Mouse (Mus musculus): ENCODE data around the gene Fut9.

Fut9 gene

DNA sequence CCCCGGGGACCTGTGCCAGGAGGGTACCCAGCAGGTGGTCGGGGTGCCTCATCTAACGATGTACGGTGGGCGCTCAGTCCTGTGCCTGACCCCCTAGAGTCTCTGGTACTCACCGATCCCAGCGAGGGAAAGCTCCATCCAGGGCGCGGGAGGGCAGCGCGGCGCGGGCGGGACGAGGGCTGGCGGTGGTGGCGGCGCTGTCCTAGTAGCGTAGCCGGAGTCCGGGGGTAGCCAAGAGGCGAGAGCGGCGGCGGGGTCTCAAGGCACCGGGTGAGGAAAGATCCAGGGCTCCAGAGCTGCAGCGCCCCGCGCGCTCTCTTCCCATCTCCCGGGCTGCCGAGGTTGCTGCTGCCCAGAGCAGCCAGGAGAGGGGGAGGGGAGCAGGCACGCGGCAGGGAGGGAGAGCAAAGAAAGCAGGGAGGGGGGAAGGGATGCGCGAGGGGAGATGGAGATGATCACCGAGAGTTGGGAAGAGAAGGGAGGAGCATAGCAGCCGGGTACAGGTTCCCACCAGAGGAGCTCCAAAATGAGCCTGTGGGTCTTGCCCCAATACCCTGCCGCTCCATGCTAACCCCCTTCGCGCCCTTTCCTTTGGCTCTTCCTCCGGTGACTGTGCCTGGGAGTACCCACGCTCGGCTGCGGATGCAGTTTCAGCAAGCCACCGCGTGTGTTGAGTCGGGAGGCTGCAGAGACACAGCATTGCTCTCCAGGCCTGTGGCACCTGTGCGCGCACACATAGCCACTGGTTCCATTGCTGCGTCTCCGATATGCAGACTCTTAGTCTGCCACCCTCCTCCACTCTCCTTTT is at the start of gene Fut9:
Fut9 (minus strand) TSS at position 769 of the 808 bp plus-strand sequence.
- DNase-seq (ENCODE audit: low spot score): no peak

DNA sequence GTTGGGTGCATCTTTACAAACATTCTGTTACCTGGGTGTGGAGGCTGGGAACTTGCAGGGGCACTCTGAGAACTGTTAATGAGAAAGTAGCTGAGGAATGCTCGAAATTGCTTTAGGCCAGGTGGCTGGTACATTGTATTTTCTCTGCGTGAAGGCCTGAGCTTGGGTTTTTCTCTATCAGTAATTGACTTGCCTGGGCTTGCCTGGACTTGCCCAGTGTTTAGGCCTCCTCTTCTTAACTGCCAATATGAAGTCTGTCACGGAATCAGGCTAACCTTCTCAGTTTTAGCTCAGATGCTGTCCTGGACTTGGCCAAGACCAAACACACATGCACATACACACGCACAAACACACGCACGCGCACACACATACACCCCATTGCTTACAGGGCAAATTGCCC is 15.7 kb upstream of the Fut9 start:
- DNase-seq (ENCODE audit: low spot score): no peak

DNA sequence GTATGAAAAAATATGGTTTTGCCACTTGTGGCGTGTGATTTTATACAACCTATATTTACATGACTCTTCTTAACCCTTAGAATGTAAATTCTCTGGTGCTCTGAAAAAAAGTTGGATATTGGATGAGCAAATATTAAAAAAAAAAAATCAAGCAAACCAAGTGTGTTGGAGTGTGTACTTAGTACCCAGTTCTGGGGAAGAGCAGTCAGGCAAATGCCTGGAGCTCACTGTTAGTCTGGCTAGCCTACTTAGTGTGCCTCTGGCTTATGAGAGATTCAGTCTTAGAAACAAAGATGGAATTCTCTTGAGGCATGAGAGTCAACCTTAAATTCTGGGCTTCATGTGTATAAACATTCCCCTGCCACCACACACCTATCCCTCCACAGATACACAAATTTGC is 13.3 kb upstream of the Fut9 start:
- no peak for DNase-seq (ENCODE audit: low spot score)

DNA sequence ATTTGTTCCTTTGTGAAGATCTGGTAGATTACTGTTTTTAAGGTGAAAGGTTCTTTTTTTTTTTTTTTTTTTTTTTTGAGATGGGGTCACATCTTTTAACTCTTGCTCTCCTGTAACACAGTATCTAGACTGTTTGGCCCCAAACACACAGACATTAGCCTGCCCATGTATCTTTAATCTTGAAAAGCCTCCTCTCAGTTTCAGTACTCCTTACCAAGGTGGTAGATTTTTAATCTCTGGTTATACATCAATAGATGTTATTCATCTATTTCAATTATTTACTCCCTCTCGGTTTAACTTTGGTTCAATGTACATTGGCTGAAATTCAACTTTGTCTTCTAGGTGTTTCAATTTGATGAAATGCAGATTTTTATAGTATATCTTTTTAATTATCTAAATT is 10.0 kb upstream of the Fut9 start:
- DNase-seq (ENCODE audit: low spot score): no peak

DNA sequence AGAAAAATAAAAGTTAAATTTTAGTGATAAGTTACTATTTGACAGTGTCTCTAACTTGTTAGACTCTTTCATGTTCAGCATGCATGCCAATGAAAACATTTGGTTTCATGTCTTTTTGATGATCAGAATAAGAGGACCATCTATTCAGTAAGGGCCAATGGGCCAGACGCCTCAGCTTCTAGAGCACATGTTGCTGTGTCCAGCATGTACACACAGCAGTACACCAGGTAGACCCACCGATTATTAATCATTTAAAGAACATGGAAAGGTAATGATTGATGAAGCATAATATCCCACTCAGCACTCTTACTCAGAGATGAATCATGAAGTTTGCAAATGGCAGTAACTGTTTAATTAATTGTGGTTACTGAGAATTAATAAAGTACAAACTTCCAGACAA is 1.7 kb upstream of the Fut9 start:
- no peak for DNase-seq (ENCODE audit: low spot score)

DNA sequence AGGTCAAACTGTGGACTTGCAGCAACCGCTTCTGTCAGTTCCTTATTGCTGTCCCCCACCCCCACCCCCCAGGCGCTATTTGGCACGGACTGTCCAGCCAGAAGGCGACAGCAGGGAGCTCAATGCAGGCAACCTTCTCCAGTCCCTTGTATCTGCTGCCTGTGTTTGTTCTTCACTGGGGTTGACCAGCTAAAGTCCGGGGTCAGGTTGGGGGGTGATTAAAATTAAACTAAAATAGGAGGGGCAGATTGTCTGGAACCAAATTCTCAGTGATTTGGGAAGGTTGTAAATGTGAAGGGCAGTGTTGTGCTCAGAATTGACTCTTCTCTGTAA is 206 bp upstream of the Fut9 start:
- DNase-seq (ENCODE audit: low spot score): no peak

DNA sequence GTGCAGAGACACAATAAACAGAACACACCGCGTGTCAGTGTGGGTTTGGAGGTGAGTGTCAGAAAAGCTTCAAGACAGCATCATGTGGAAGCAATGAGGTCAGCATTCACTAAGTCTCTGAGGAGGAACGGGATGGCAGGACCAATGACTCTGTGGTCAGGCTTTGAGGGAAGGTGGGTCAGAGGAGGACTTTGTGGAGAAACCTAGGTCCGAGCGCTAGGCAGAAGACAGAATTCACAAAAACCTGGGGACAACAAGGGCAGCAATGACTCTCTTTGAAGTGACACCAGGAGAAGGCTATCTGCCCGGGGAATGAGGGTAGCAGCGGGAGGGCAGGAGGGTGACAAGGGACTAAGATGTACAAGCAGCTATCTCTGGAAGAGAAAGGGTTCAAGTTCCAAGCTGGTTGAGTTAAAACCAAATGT is 981 bp downstream of the Fut9 start:
- DNase-seq (ENCODE audit: low spot score): no peak

DNA sequence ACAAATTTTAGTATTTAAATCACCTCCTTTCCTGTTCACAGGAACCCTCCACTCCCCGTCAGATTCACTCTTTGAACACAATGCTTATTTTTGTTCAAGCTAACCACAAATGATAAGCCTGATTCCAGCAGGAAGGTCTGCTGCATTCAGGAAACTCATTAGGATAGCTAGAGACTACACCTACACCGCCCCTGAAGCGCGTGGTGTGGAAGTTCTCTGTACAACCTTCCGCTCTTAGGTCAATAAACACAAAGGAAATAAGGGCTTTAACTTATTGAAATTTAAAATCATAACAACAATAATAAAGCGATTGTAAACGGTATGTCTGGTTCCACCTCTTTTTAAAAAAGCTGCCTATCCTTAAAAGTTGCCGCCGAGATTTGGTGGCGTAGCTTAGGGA is 1.6 kb downstream of the Fut9 start:
- DNase-seq (ENCODE audit: low spot score): no peak

DNA sequence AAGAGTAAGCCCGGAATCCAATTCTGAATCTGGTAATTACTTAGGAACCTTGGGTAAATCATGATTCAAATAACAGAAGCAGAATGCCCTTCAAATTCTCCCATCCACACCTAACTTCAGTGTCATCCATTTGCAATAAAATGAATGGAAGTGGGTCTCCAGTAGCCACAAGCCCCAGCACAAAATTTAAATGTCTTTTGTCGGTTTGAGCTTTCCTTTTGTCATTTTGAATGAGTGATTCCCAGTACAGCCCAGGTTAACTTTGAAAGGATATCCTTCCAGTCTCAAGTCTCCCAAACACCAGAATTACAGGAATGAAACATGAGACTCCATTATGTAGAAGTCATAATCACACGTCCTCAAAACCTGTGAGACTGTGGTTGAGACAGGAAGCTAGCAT is 3.9 kb downstream of the Fut9 start:
- DNase-seq (ENCODE audit: low spot score): no peak

DNA sequence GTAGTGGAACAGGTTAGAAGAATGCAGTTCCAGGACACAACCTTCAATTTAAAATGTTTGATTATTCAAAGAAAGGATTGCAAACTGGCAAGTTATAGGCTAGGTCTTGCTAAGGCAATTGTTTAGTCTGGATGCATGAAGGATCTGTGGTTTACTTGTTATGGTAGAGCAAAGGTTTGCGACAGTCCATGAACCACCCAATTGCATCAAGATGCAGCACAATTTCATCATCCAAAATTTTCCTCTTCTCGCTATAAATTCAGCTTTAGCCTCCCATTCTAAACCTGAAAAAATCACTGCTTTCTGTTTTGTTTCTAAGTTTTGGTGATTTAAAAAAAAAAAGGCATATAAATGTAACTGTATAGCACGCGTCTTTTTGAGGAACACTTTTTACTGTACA is 14.8 kb downstream of the Fut9 start:
- no peak for DNase-seq (ENCODE audit: low spot score)

DNA sequence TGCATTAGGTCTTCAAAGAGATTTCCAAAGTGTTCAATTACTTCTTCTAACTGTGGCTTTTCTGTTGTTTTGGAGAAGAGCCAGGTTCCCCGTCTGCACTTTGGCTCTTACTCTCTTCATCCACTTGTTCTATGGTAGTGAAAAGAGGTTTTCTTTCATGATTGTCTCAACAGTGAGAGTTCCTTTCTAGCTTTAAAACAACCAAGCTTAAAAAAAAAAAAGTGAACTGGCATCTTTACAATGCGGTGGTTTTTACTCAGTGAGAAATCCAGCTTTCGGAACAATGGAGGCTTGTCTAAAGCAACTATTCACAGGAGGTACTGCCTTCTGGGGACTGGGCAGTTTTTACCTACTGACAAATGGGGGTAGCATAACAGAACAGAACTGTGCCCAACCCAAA is 31.4 kb downstream of the Fut9 start:
- no peak for DNase-seq (ENCODE audit: low spot score)

DNA sequence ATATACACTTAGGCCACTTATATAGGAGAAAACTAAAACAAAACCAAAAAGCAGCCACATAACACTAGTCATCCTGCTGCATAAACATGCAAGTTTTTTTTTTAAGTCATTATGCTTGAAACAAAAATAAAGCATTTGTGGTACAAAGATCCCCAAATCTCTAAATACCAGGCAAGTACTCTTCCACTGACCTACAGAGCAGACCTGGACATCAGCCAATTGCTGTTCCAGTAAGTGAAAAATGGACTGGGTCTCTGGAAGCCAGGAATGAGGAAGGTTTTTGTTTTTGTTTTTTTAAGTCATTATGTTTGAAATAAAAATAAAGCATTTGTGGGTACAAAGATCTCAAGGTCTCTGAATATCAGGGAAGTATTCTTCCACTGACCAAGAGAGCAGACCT is 37.0 kb downstream of the Fut9 start:
- DNase-seq (ENCODE audit: low spot score): no peak

DNA sequence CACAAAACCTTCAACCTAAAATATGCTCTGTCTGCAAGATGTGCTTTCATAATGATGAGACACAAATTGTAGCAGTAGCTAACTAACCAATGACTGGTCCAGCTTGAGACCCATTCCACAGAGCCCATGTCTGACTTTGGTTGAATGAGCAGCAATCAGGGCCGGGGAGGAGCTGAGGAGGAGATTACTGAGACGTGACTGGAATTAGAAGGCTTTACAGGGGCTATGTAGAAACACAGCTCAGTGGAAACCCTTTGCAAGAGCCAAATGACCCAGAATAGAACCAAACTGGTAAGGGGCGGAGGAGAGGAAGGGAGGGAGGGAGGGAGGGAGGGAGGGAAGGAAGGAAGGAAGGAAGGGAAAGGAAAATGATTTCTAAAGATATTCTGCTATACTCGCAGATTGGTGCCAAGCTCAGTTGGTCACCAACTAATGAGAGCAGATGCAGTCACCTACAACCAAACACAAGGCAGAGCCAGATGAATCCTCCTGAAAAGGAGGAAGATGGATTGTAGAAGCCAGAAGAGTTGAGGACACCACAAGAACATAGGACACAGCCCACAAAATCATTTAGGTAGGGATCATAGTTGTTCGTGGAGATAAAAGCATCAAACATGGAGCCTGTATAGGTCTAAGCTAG is 42.0 kb downstream of the Fut9 start:
- DNase-seq (ENCODE audit: low spot score): no peak

DNA sequence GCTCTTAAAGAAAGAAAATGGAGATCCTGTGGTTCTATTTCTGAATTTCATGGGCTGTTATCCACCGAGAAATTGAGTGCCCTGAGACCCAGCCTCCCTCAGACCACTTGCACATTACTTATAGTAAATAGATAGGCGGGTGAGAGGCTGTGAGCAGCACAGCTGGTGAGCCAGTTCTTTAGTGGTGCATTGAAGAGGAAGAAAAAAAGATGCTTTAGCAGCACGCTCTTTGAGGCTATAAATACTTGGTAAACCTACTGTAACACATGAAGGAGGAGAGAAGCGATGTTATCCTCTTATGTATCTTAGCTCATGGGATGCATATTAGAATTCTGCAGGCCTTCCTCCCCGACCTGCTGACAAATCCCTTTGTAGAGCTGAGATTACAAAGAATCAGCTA is 58.5 kb downstream of the Fut9 start:
- no peak for DNase-seq (ENCODE audit: low spot score)

DNA sequence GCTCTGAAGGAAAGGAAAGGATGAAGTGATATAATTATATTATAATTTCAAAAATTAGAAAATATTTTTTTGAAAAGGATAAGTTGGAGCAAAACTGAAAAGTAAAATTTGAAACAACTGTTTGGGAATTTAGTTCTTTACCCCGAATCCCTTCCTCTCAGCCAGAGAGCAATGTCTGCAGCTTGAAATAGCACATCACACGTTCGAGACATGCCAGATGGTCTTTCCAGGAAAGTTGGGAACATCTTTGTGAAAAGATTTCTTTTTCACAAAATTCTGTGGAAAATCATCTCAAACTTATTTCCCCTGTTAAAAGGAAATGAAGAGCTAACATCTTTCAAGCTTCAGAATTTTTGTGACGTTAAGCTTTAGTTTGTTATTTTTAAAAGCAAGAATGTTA is 61.3 kb downstream of the Fut9 start:
- DNase-seq (ENCODE audit: low spot score): no peak

DNA sequence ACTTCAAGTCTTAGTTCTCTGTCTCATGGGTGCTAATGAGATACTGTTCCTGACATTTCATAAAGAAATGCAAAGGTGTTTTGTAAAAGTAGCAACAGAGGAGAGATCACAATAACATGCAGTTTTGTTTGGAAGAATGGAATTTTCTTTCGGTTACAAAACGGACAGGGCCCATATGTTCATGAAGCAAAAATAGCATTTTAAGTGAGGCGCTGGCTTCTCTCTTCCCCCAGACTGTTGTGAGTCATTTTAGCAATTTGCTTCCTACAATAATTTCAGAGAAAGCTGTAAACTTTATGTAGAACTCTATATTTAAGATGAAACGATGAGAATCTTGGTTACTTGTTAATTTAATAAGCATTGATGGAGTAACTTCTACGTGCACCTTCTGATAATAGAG is 78.5 kb downstream of the Fut9 start:
- DNase-seq (ENCODE audit: low spot score): no peak

DNA sequence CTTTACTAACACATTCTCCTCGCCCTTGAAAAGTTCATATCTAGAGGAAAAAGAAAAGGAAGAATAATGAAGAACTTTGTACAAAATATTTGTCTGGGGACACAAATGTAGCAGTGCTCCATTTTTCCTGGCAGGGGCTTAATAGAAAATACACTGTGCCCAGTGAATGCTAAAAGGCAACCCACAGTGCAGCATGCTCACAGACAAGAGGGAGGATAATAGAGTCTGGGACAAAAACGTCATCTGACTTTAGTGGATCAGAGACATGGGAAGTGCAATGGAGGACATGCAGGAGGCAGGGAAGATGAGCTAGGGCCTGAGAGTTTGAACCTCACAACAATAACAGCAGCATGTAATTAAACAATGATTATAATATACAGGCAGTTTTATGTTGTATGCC is 86.1 kb downstream of the Fut9 start:
- no peak for DNase-seq (ENCODE audit: low spot score)

DNA sequence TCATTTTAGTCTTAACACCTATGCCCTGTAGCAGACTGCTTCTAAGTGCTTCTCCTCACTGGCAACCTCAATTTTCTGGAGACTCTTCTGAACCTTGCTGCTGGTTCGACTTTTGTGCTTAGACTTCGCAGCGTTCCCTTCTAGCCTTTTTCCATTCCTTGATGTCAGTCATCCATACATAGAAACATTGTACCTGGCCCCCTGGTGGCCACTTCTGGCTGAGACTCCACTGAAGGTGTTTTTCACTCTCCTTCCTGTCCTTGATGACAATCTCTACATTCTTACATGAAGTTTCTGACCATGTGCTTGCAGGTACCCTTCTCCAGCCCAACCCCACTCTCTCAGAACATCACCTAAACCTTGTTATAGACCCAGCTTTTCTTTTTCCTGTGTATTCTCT is 115.1 kb downstream of the Fut9 start:
- DNase-seq (ENCODE audit: low spot score): no peak

DNA sequence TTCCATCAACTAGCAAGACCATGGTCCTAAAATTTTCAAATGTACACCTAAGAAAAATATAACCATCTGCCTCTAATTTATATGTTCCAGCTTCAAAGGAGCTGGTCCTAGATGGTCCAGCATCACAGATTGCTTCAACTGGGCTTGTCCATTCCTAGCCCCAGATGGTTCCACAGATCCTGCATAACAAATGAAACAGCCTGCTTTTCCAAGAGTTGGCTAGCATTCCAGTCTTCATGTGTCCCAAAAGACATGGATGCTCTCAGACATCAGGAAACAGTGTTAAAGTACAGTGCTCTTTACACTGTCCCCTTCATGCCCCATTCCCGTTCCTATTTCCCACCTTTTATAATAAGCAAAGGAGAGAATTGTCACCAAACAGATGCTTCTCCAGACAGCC is 135.8 kb downstream of the Fut9 start:
- no peak for DNase-seq (ENCODE audit: low spot score)

DNA sequence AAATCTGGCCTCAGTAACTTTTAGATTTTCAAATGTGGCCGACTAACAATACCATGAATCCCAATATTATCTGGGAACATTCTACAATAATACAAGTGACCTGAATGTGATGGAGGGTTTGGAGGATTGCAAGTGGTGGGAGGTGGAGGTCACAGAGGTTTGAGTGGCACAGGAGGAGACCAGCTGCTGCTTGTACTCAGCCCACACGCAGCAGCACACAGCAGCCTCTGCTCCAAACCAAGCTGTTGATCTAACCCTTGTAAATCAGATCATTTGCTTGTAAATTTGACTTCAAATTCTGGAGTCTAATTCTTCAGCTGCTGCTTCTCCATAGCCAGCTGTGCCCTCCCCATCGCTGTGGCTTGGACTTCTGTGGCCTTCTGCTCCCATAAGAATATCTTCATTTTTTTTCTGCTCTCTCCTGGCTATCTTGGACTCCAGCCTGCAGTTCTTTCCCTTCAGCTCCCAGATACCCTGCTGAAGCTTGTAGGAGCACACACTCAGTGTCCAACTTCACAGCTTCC is 138.8 kb downstream of the Fut9 start:
- no peak for DNase-seq (ENCODE audit: low spot score)

DNA sequence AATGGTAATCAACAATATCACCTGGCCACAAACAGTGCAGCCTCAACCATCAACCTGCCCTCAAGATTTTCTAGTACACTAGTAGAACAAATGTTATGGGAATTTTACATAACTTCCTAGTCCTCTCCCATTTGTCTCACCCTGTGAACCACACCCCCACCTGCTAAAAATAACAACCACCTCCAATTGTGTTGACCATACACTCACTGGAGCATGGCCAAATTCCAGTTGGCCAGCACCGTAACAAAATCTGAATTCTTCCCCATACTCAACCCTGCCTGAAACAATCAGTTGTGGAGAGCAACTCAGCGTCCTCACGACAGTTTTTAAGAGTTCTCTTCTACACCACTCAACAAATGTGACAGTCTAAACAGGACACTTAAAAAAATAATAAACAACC is 141.3 kb downstream of the Fut9 start:
- DNase-seq (ENCODE audit: low spot score): no peak

DNA sequence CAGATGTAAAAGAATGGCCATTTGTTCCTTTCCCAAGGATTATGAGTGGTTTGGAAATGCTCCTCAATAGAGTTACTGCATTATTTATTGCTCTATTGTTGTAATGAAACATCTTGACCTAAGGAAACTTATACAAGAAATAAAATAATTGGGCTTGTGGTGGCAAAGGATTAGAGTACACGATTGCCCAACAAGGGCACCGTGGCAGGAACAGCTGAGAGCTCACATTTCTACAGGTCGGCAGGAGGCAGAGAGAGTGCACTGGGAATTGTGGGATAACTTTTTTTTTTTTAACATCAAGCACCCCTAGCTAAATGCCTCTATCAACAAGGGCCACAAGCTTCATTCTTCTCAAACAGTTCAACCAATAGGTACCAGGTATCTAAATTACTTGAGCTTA is 148.1 kb downstream of the Fut9 start:
- DNase-seq (ENCODE audit: low spot score): no peak

DNA sequence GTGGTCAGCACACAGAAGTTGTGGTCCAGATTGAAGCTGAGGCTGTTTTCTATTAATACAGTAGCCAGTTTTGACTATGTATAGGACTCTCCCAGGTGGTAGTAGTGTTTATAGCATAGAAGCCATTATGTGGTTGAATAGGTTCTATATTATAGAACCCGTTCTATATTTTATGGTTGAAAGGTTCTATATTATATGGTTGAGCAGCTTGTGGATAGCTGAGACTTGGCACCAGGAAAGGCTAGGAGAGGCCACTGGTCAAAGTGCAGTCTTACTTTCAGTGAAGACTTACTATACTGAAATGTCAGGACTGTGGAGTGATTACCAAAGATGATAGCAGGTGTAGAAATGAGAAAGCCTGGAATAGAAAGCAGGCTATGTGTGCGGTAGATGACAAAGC is 151.9 kb downstream of the Fut9 start:
- DNase-seq (ENCODE audit: low spot score): no peak

DNA sequence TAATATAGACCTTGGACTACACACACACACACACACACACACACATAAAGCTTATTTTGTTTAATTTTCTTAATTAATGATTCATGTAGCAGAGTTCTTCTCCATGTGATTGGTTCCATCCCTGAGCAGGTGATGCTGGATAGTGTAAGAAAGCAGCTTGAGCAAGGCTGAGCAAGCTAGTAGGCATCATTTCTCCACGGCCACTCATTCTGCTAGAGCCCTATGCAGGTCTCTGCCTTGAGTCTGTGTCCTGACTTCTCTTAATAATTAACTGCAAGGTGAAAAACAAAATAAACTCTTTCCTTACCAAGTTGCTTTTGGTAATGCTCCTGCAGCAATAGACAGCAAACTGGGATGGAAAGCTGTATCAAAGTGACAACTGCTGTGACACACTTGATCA is 152.5 kb downstream of the Fut9 start:
- DNase-seq (ENCODE audit: low spot score): no peak

Data from lung, postnatal 25 days (tissue).